Mouse (Mus musculus) splenic B cell, adult 2 months (primary cell): ENCODE measurements at regions not wholly inside any gene's neighbourhood (a gene's known extent, or its start where the extent isn't known, plus 50 kb on each side); places are given as distances from the start of the nearest gene placed in this dataset.
"Not testable (repeated sequence)": the region's sequence is repeated elsewhere in the genome, so short reads cannot be mapped to it uniquely, and the experiment has no call there.

Experiments
- DNase-seq: peaks from one replicate; pipeline ENCODE4 v3.0.0-alpha.2; 2011; ENCODE audit warnings: low read depth, low spot score
- H3K27me3 ChIP-seq: 2 replicates; pipeline ENCODE4 v1.6.1; 2012; ENCODE audit warnings: mild to moderate bottlenecking, low read length, moderate library complexity, mixed read lengths; ENCODE audit not compliant: control insufficient read depth, poor library complexity, insufficient read depth, severe bottlenecking
- H3K36me3 ChIP-seq: 2 replicates; pipeline ENCODE4 v1.6.1; 2012; ENCODE audit warnings: mild to moderate bottlenecking, low read length, moderate library complexity, mixed read lengths; ENCODE audit not compliant: control insufficient read depth, poor library complexity, insufficient read depth, severe bottlenecking

- no peaks in the 10 kb centered on the region for H3K36me3 ChIP-seq
- no peak for DNase-seq
- H3K27me3 ChIP-seq = no peaks in the 10 kb centered on the region
Measured at GRCm38 (mm10) chr8:8870487-8870886, 180.2 kb upstream of the Arglu1 start.

- H3K36me3 ChIP-seq = no peaks in the 10 kb centered on the region
- no peaks in the 10 kb centered on the region for H3K27me3 ChIP-seq
- DNase-seq = no peak
Measured at GRCm38 (mm10) chr8:8869338-8869737, 179.0 kb upstream of the Arglu1 start.

- Histone ChIP-seq H3K36me3 (no peaks in the 10 kb centered on the region), H3K27me3 (no peaks in the 10 kb centered on the region)
- DNase-seq = no peak
Measured at GRCm38 (mm10) chr8:8867924-8868323, 177.6 kb upstream of the Arglu1 start.

- DNase-seq = no peak
- H3K27me3 ChIP-seq = no peaks in the 10 kb centered on the region
Measured at GRCm38 (mm10) chr8:8867126-8867777, 176.9 kb upstream of the Arglu1 start.

GRCm38 (mm10) chr8:8862767-8863166 is 172.4 kb upstream of the Arglu1 start:
- no peaks in the 10 kb centered on the region for H3K27me3 ChIP-seq
- no peak for DNase-seq

More at GRCm38 (mm10) chr8:8867126-8867777, 176.9 kb upstream of the Arglu1 start:
- no peaks in the 10 kb centered on the region for H3K36me3 ChIP-seq

GRCm38 (mm10) chr8:8861331-8861940 is 171.1 kb upstream of the Arglu1 start:
- Histone ChIP-seq H3K27me3 (no peaks in the 10 kb centered on the region), H3K36me3 (no peaks in the 10 kb centered on the region)
- no peak for DNase-seq

More at GRCm38 (mm10) chr8:8862767-8863166, 172.4 kb upstream of the Arglu1 start:
- H3K36me3 ChIP-seq = no peaks in the 10 kb centered on the region

- Histone ChIP-seq H3K36me3 (no peaks in the 10 kb centered on the region), H3K27me3 (no peaks in the 10 kb centered on the region)
- no peak for DNase-seq
Measured at GRCm38 (mm10) chr8:8858636-8859035, 168.3 kb upstream of the Arglu1 start.

- H3K27me3 ChIP-seq = no peaks in the 10 kb centered on the region
- DNase-seq = no peak
- no peaks in the 10 kb centered on the region for H3K36me3 ChIP-seq
Measured at GRCm38 (mm10) chr8:8852656-8853366, 162.5 kb upstream of the Arglu1 start.

GRCm38 (mm10) chr8:8851271-8851670 is 160.9 kb upstream of the Arglu1 start:
- DNase-seq = no peak
- H3K27me3 ChIP-seq = no peaks in the 10 kb centered on the region
- no peaks in the 10 kb centered on the region for H3K36me3 ChIP-seq

- H3K27me3 ChIP-seq = no peaks in the 10 kb centered on the region
- no peaks in the 10 kb centered on the region for H3K36me3 ChIP-seq
- no peak for DNase-seq
Measured at GRCm38 (mm10) chr8:8850766-8851165, 160.4 kb upstream of the Arglu1 start.

GRCm38 (mm10) chr8:8847579-8847978 is 157.3 kb upstream of the Arglu1 start:
- Histone ChIP-seq H3K27me3 (no peaks in the 10 kb centered on the region), H3K36me3 (no peaks in the 10 kb centered on the region)
- DNase-seq = no peak

GRCm38 (mm10) chr8:8842326-8842725 is 152.0 kb upstream of the Arglu1 start:
- Histone ChIP-seq H3K36me3 (no peaks in the 10 kb centered on the region), H3K27me3 (no peaks in the 10 kb centered on the region)
- no peak for DNase-seq

GRCm38 (mm10) chr8:8836166-8836565 is 145.8 kb upstream of the Arglu1 start:
- not testable (repeated sequence) for H3K36me3 ChIP-seq, H3K27me3 ChIP-seq, DNase-seq

- DNase-seq = no peak
- Histone ChIP-seq H3K27me3 (no peaks in the 10 kb centered on the region), H3K36me3 (no peaks in the 10 kb centered on the region)
Measured at GRCm38 (mm10) chr8:8831306-8831705, 141.0 kb upstream of the Arglu1 start.

- H3K27me3 ChIP-seq = no peaks in the 10 kb centered on the region
- DNase-seq = no peak
- H3K36me3 ChIP-seq = no peaks in the 10 kb centered on the region
Measured at GRCm38 (mm10) chr8:8829230-8829629, 138.9 kb upstream of the Arglu1 start.
